In the genomic region with DNA sequence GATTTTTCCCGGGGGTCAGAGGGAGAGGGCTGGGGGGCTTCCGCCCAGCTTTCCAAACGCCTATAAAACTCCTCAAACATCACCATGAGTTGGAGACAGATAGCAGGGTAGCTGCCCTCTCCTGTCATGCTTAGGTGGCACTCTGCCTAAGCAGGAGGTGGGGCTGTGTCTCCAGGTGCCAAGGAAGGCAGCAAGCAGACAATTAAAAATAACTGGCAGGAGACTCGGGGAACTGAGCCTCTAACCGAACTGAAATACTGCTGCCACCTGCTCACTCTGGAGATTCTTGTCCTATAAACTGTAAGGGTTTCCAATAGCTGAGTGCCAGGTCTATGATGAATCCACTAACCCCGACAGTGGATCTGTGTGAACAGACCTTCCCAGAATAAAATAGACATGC, we compare ENCODE assay signal across 24 mouse cellular contexts. TPM values are rescaled to one million over a fixed set of nuclear protein-coding genes. Genes with fewer than 3 reads are reported as not detected.
DNase-seq lines count a peak whose midpoint lies in the region; ATAC-seq lines count a peak whose summit lies in the region.
"Had no signal": no experiment of that assay in that cellular context is flagged by ENCODE, and none has a peak within 500 bp of the region (broad histone marks: within the 10 kb centered on the region; RNA-seq: fewer than 3 reads in every experiment).

No protein-coding gene starts in this region.

- ATAC-seq in forebrain, embryonic 14.5 days: no peak
- no peak for ATAC-seq in forebrain, embryonic 16.5 days
- ATAC-seq: activated CD4-positive, CD25-positive, alpha-beta regulatory T cell, adult 4 months; forebrain, postnatal 0 days; intestine, postnatal 0 days had no signal

- 63% methylated on average over 6 of the region's 6 CpGs for WGBS in forebrain, embryonic 14.5 days
- 69% methylated on average over 6 of the region's 6 CpGs for WGBS in forebrain, embryonic 16.5 days
- 80% methylated on average over 6 of the region's 6 CpGs for WGBS in heart, embryonic 10.5 days

- peaks cover 20% of the 10 kb centered on the region for H3K4me1 ChIP-seq in forebrain, embryonic 14.5 days (ENCODE audit: control insufficient read depth, insufficient read depth, low read length)
- peaks cover 14% of the 10 kb centered on the region for H3K4me1 ChIP-seq in forebrain, embryonic 16.5 days (replicated peaks; ENCODE audit: control insufficient read depth, insufficient read depth, low read length)
- peaks cover 15% of the 10 kb centered on the region for H3K4me1 ChIP-seq in heart, embryonic 10.5 days

- H3K27me3 ChIP-seq in forebrain, embryonic 14.5 days (replicated peaks; ENCODE audit: control insufficient read depth, insufficient read depth, low read length): no peaks in the 10 kb centered on the region
- no peaks in the 10 kb centered on the region for H3K27me3 ChIP-seq in forebrain, embryonic 16.5 days (replicated peaks; ENCODE audit: control insufficient read depth, insufficient read depth, low read length)
- peaks cover 31% of the 10 kb centered on the region for H3K27me3 ChIP-seq in heart, embryonic 10.5 days (ENCODE audit: insufficient read depth, poor library complexity, severe bottlenecking)
- H3K27me3 ChIP-seq: hindbrain, embryonic 15.5 days had no signal

- no peak overlapping the region for H3K9ac ChIP-seq in forebrain, embryonic 14.5 days (ENCODE audit: low read length)
- H3K9ac ChIP-seq in forebrain, embryonic 16.5 days (replicated peaks; ENCODE audit: low read depth, low read length): no peak overlapping the region
- H3K9ac ChIP-seq: embryonic facial prominence, embryonic 13.5 days; forebrain, embryonic 12.5 days; forebrain, postnatal 0 days; hindbrain, embryonic 12.5 days; hindbrain, embryonic 15.5 days had no signal

- H3K27ac ChIP-seq in forebrain, embryonic 14.5 days (ENCODE audit: low read depth, low read length): no peak overlapping the region
- no peak overlapping the region for H3K27ac ChIP-seq in forebrain, embryonic 16.5 days (ENCODE audit: low read length)
- H3K27ac ChIP-seq in heart, embryonic 10.5 days: no peak overlapping the region
- H3K27ac ChIP-seq: embryonic facial prominence, embryonic 10.5 days; embryonic facial prominence, embryonic 13.5 days; forebrain, embryonic 12.5 days; heart, adult 2 months; hindbrain, embryonic 12.5 days; hindbrain, embryonic 15.5 days had no signal

- no peaks in the 10 kb centered on the region for H3K36me3 ChIP-seq in forebrain, embryonic 14.5 days (ENCODE audit: control insufficient read depth, insufficient read depth, low read length)
- 0 out of 2 replicates have a peak, but pooled peaks cover 2% of the 10 kb centered on the region for H3K36me3 ChIP-seq in forebrain, embryonic 16.5 days (ENCODE audit: control insufficient read depth, insufficient read depth)
- H3K36me3 ChIP-seq in heart, embryonic 10.5 days: no peaks in the 10 kb centered on the region
- H3K36me3 ChIP-seq: embryonic facial prominence, embryonic 13.5 days had no signal

- DNase-seq in forebrain, embryonic 14.5 days (ENCODE audit: low spot score): peak; percentile 24
- DNase-seq in heart, adult 11 months: peak; percentile 82
- no peak for DNase-seq in heart, embryonic 10.5 days (ENCODE audit: low spot score)
- DNase-seq in skeletal muscle tissue, adult 2 months (ENCODE audit: low read depth, low spot score): peak; percentile 57
- no peak for DNase-seq in c-Kit-positive CD71-positive TER-119-positive erythroid progenitor cells, embryonic 14.5 days (ENCODE audit: low spot score)
- DNase-seq: adrenal gland, adult 8-10 months; adrenal gland, postnatal 25 days; cerebellum, adult 11 months; cerebellum, postnatal 36 days; embryo, embryonic 11 days; forebrain, postnatal 0 days; gastrocnemius, postnatal 25 days; heart, adult 2 months; kidney, adult 8-10 months had no signal

- no peak overlapping the region for H3K4me3 ChIP-seq in forebrain, embryonic 14.5 days (ENCODE audit: low read depth, low read length)
- H3K4me3 ChIP-seq in forebrain, embryonic 16.5 days (replicated peaks; ENCODE audit: low read length): no peak overlapping the region
- no peak overlapping the region for H3K4me3 ChIP-seq in heart, embryonic 10.5 days
- H3K4me3 ChIP-seq: embryonic facial prominence, embryonic 10.5 days; embryonic facial prominence, embryonic 13.5 days; erythroblast, embryonic 14.5 days; forebrain, embryonic 12.5 days; heart, adult 2 months; hindbrain, embryonic 12.5 days; hindbrain, embryonic 15.5 days had no signal

- H3K9me3 ChIP-seq in forebrain, embryonic 14.5 days (replicated peaks; ENCODE audit: control insufficient read depth, low read length): no peaks in the 10 kb centered on the region
- no peaks in the 10 kb centered on the region for H3K9me3 ChIP-seq in forebrain, embryonic 16.5 days (ENCODE audit: control insufficient read depth, low read length)
- no peaks in the 10 kb centered on the region for H3K9me3 ChIP-seq in heart, embryonic 10.5 days
- H3K9me3 ChIP-seq: forebrain, embryonic 12.5 days; hindbrain, embryonic 15.5 days had no signal

- no peak overlapping the region for H3K4me2 ChIP-seq in forebrain, embryonic 14.5 days (ENCODE audit: low read length)
- H3K4me2 ChIP-seq in forebrain, embryonic 16.5 days (ENCODE audit: low read length): no peak overlapping the region
- H3K4me2 ChIP-seq: embryonic facial prominence, embryonic 13.5 days; forebrain, embryonic 12.5 days; heart, embryonic 11.5 days; hindbrain, embryonic 12.5 days; hindbrain, embryonic 15.5 days had no signal

RNA-seq across cellular contexts. Expression of gene Gm340, which starts 29.5 kb away (rescaled TPM):
- polyA plus RNA-seq in forebrain, embryonic 14.5 days (2014; fragmentation: Nextera tagmentation; extraction: Ambion mirVana): 4.0 and 5.7 TPM in 2 replicates
- 2.7 and 3.3 TPM in 2 replicates for polyA plus RNA-seq in forebrain, embryonic 16.5 days (2015; fragmentation: Nextera tagmentation; extraction: Ambion mirVana)
- 1.8 and 1.9 TPM in 2 replicates for polyA plus RNA-seq in heart, embryonic 10.5 days (2016; fragmentation: Nextera tagmentation; extraction: Ambion mirVana)

Comparison
In these comparisons a context has a peak if more than half of its experiments do, and no peak if none do; other contexts are left out.
1. DNase-seq: peak in forebrain, embryonic 14.5 days (single experiment), heart, adult 11 months (single experiment) and skeletal muscle tissue, adult 2 months (single experiment); none in heart, embryonic 10.5 days (single experiment) and c-Kit-positive CD71-positive TER-119-positive erythroid progenitor cells, embryonic 14.5 days (single experiment).